Mouse (Mus musculus) liver, embryonic 11.5 days (tissue): ENCODE results near the gene E130308A19Rik. TPM values are rescaled to one million over a fixed set of nuclear protein-coding genes. Genes with fewer than 3 reads are reported as not detected.

ENCODE experiments used
- ATAC-seq: fragments of 200-750 bp; cut with Nextera tagmentation; replicated peaks from 2 replicates; pipeline ENCODE4 v1.8.0; 2017; ENCODE audit warnings: moderate number of reproducible peaks, mild to moderate bottlenecking, moderate TSS enrichment, moderate library complexity; ENCODE audit not compliant: low FRiP score
- DNase-seq: peaks from one replicate; pipeline ENCODE4 v3.0.0-alpha.2; 2017; ENCODE audit warnings: low spot score
- H3K27ac ChIP-seq: fragments of 300-500 bp; sonication (generic); 2 replicates; pipeline ENCODE4 v1.5.1; 2014; ENCODE audit warnings: mild to moderate bottlenecking, low read depth, low read length, control low read depth
- H3K27me3 ChIP-seq: fragments of 300-500 bp; sonication (generic); replicated peaks from 2 replicates; pipeline ENCODE4 v1.6.1; 2014; ENCODE audit warnings: low read length, mixed read lengths; ENCODE audit not compliant: control insufficient read depth, insufficient read depth
- H3K36me3 ChIP-seq: fragments of 300-500 bp; sonication (generic); 2 replicates; pipeline ENCODE4 v1.6.1; 2014; ENCODE audit warnings: mild to moderate bottlenecking, low read length, moderate library complexity, mixed read lengths; ENCODE audit not compliant: control insufficient read depth, insufficient read depth
- H3K4me1 ChIP-seq: fragments of 300-500 bp; sonication (generic); replicated peaks from 2 replicates; pipeline ENCODE4 v1.6.1; 2014; ENCODE audit warnings: low read length, mixed read lengths; ENCODE audit not compliant: control insufficient read depth, insufficient read depth
- H3K4me2 ChIP-seq: fragments of 300-500 bp; sonication (generic); 2 replicates; pipeline ENCODE4 v1.6.1; 2014; ENCODE audit warnings: mild to moderate bottlenecking, control low read depth, moderate library complexity
- H3K4me3 ChIP-seq: fragments of 300-500 bp; sonication (generic); 2 replicates; pipeline ENCODE4 v1.5.1; 2014; ENCODE audit warnings: low read depth, low read length, control low read depth
- H3K9ac ChIP-seq: fragments of 300-500 bp; sonication (generic); 2 replicates; pipeline ENCODE4 v1.6.1; 2014; ENCODE audit warnings: low read depth, low read length, control low read depth
- H3K9me3 ChIP-seq: fragments of 300-500 bp; sonication (generic); 2 replicates; pipeline ENCODE4 v1.6.1; 2016; ENCODE audit warnings: low read length, inconsistent platforms, mixed read lengths; ENCODE audit not compliant: control insufficient read depth
- WGBS: fragments of 180-500 bp; shearing (Covaris S2); extraction: QIAGEN DNeasy Blood & Tissue Kit; methylation state at CpG from one replicate; pipeline ENCODE4 v1.1.7; 2014; 5-methylcytosine and 5-hydroxymethylcytosine counted together
- polyA plus RNA-seq: library from polyadenylated mRNA; unstranded; fragments of >200 nt; fragmentation: Nextera tagmentation; extraction: Ambion mirVana; gene quantifications from 2 replicates; pipeline ENCODE4 v1.2.1, GENCODE M21; 2014

E130308A19Rik gene
- polyA plus RNA-seq, result 18.5 and 23.5 TPM in 2 replicates

DNA sequence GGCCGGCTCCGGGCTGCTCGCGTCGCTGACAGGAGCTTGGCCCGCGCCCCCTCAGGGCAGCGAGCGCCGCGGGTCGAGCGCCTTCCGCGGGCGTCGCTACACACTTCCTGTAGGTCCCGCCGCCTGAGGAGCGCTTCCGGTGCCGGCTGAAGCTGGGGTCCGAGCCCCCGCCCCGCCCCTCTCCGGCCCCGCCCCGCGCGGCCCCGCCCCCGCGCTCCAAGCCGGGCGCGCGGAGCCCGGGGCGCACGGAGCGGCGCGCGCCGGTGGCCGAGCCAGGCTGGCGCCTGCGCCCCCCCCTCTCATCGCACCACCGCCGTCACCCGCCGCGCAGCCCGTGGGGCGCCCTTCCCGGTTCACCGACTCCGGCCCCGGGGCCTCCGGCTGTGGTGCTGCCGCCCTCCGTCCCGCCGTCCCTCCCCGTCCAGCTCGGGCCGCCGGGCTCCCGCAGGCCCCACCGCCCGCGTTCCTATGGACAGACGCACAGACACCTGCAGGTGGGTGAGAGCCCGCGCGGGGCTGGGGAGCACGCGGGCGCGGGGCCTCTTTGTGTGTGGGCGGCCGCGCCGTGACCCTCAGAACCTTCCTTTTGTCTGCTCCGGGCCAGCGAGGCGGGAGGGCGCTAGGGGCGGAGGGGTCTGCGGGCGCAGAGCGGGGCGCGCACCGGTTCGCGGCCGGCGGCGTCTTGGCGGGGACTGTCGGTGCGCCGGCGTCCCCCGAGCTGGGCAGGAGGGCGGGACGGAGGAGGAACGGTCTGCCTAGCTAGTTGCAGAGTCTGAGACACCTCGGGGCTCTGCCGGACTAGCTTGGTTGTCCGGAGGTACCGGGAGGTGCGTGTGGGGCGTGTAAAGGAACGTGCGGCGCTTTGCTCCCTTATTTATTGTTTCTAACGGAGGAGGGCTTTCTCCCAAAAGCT lies at the start of gene E130308A19Rik:
Gene E130308A19Rik (plus strand): TSS at position 214 of the 913 bp plus-strand sequence.
- no peaks in the 10 kb centered on the region for H3K9me3 ChIP-seq
- peak within 1 kb of the TSS; percentile 99 for H3K4me3 ChIP-seq
- ATAC-seq, result peak; percentile 94
- peak within 1 kb of the TSS; percentile 89 for H3K4me2 ChIP-seq
- H3K27me3 ChIP-seq, result no peaks in the 10 kb centered on the region
- no peaks in the 10 kb centered on the region for H3K36me3 ChIP-seq
- H3K27ac ChIP-seq, result peak within 1 kb of the TSS; percentile 74
- under 1% methylated on average over 81 of the region's 120 CpGs for WGBS
- peaks cover 17% of the 10 kb centered on the region for H3K4me1 ChIP-seq
- peak; percentile 85 for DNase-seq
- peak within 1 kb of the TSS; percentile 95 for H3K9ac ChIP-seq

GRCm38 (mm10) chr4:59580495-59581281 lies 45.3 kb upstream of the E130308A19Rik start:
- Histone ChIP-seq H3K4me2 (peak overlapping the region; percentile 93), H3K4me1 (peaks cover 9% of the 10 kb centered on the region), H3K4me3 (peak overlapping the region; percentile 65), H3K27ac (peak overlapping the region; percentile 35; the same call in 1 of the 2 replicates), H3K9ac (peak overlapping the region; percentile 62), H3K27me3 (no peaks in the 10 kb centered on the region), H3K9me3 (no peaks in the 10 kb centered on the region), H3K36me3 (no peaks in the 10 kb centered on the region)
- WGBS, result under 1% methylated on average over 23 of the region's 23 CpGs
- ATAC-seq, result no peak; the same call in 1 of the 2 replicates
- DNase-seq, result peak; percentile 43

DNA sequence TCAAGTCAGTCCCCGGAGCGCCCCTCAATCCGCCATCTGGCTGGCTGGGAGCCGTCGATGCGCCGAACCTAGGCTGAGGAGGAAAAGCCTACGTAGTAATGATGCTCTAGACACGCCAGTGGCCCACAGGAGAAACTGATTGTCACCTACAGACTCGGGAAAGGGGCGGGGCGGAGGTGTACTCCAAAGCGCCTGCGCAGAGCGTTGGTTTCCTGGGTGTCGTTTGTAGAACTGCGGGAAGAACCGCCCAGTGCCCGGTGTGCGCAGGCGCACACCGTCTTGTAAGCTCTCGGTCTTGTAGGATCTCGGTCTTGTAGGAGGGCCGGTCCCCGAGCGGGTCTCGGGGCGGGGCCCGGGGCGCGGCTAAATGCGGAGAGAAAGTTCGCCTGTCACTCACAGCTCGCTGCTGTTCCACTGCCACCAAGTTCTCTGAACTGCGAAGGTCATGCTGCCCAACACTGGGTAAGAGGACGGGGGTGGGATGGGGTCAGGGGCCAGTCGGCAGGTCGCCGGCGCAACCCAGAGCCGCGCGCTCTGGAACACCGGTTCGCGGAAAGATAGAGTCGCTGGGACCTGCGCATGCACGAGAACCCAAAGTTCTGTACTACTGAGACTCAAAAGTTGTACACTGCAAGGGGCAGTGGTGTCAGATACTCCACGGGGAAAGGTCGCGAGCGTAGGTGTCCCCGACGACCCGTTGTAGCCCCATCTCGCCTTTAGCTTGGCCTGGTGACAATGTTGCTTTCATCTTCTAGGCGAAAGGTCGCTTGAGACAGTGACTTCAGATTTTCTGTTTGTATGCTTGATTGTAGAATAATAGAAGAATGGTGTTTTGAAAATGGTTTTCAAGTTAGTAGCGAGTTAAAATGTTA lies 44.5 kb upstream of the E130308A19Rik start, which contains the start of gene Hsdl2:
Gene Hsdl2 (plus strand): TSS at position 250 of the 872 bp plus-strand sequence.
- under 1% methylated on average over 61 of the region's 61 CpGs for WGBS
- H3K27me3 ChIP-seq, result no peaks in the 10 kb centered on the region
- H3K4me2 ChIP-seq, result peak within 1 kb of the TSS; percentile 93
- peak within 1 kb of the TSS; percentile 59 for H3K27ac ChIP-seq
- peak within 1 kb of the TSS; percentile 65 for H3K4me3 ChIP-seq
- ATAC-seq (peak; percentile 96), DNase-seq (peak; percentile 96)
- peaks cover 9% of the 10 kb centered on the region for H3K4me1 ChIP-seq
- no peaks in the 10 kb centered on the region for H3K36me3 ChIP-seq
- no peaks in the 10 kb centered on the region for H3K9me3 ChIP-seq
- H3K9ac ChIP-seq, result peak within 1 kb of the TSS; percentile 76

- Histone ChIP-seq H3K4me2 (peak overlapping the region; percentile 93), H3K4me3 (peak overlapping the region; percentile 65), H3K4me1 (peaks cover 9% of the 10 kb centered on the region), H3K27me3 (no peaks in the 10 kb centered on the region), H3K9ac (peak overlapping the region; percentile 76), H3K9me3 (no peaks in the 10 kb centered on the region), H3K36me3 (no peaks in the 10 kb centered on the region), H3K27ac (no peak overlapping the region)
- ATAC-seq (no peak), DNase-seq (no peak)
- 31% methylated on average over 6 of the region's 6 CpGs for WGBS
These were observed 43.8 kb upstream of the E130308A19Rik start for GRCm38 (mm10) chr4:59582186-59582585.

- no peaks in the 10 kb centered on the region for H3K9me3 ChIP-seq
- no peak for ATAC-seq
- H3K36me3 ChIP-seq, result no peaks in the 10 kb centered on the region
- no peak for DNase-seq
- peaks cover 8% of the 10 kb centered on the region for H3K4me1 ChIP-seq
- no peak overlapping the region for H3K27ac ChIP-seq
- no peak overlapping the region for H3K4me2 ChIP-seq
- 81% methylated on average over 5 of the region's 5 CpGs for WGBS
- no peak overlapping the region for H3K9ac ChIP-seq
- H3K4me3 ChIP-seq, result no peak overlapping the region
- H3K27me3 ChIP-seq, result no peaks in the 10 kb centered on the region
These were observed 40.9 kb upstream of the E130308A19Rik start for GRCm38 (mm10) chr4:59585097-59585496.

- no peaks in the 10 kb centered on the region for H3K27me3 ChIP-seq
- no peak for ATAC-seq
- no peaks in the 10 kb centered on the region for H3K9me3 ChIP-seq
- no peak overlapping the region for H3K4me3 ChIP-seq
- H3K36me3 ChIP-seq, result no peaks in the 10 kb centered on the region
- WGBS, result 53% methylated on average over 2 of the region's 2 CpGs
- no peak overlapping the region for H3K9ac ChIP-seq
- peaks cover 2% of the 10 kb centered on the region; the same call in 1 of the 2 replicates for H3K4me1 ChIP-seq
- no peak overlapping the region for H3K4me2 ChIP-seq
- H3K27ac ChIP-seq, result no peak overlapping the region
- DNase-seq, result no peak
These were observed 38.7 kb upstream of the E130308A19Rik start for GRCm38 (mm10) chr4:59587215-59587871.

GRCm38 (mm10) chr4:59587872-59588226 lies 38.2 kb upstream of the E130308A19Rik start:
- Histone ChIP-seq H3K9me3 (no peaks in the 10 kb centered on the region), H3K27ac (no peak overlapping the region), H3K36me3 (no peaks in the 10 kb centered on the region), H3K4me1 (no peaks in the 10 kb centered on the region), H3K4me3 (no peak overlapping the region), H3K27me3 (no peaks in the 10 kb centered on the region), H3K4me2 (no peak overlapping the region), H3K9ac (no peak overlapping the region)
- ATAC-seq (no peak), DNase-seq (no peak)
- WGBS, result 95% methylated on average over 1 of the region's 1 CpGs
